Comparison of ENCODE assay signal across 8 mouse cellular contexts in the genomic region with DNA sequence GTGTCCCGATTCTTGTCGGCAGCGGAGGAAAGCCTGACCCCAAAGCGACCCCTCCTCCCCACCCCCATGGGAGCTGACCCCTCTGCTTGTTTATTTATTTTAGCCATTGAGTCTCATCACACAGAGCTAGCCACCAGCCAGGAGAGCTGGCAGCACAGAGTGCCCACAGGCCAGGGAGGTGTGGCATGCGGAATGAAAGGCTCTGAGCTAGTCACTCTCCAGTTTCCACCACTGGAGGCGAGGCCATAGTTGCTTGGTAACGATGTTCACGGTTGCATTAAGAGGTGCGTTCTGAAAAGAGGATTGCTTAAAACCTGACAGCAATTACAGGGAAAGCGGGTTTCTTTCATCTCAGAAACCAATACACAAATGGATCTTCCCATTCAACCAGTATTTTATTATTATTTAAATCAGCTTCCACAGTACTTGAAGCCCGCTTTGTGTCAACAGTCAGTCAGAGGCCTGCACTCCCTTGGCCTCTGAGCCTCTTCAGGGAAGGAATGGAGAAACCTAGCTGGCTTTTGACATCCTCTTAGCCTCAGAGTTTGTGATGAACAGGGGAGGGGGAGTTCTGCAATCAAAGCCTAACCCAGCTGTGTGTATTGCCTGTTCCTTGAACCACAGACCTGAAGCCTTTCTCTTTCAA.
DNase-seq lines count a peak whose midpoint lies in the region; ATAC-seq and TF ChIP-seq lines count a peak whose summit lies in the region.

No protein-coding gene starts in this region.

- no peaks in the 10 kb centered on the region for H3K27me3 ChIP-seq in stomach, postnatal 0 days (ENCODE audit: control insufficient read depth, insufficient read depth, low read length)

- H3K4me2 ChIP-seq in stomach, postnatal 0 days (replicated peaks; ENCODE audit: low read depth), result no peak overlapping the region

- H3K4me3 ChIP-seq in stomach, postnatal 0 days (ENCODE audit: low read depth, low read length), result no peak overlapping the region

- WGBS in stomach, postnatal 0 days, result 26% methylated on average over 11 of the region's 11 CpGs

- TF ChIP-seq CTCF in stomach, postnatal 0 days (IDR thresholded peaks at IDR 0.05; ENCODE audit: low read depth), result no peak

- DNase-seq in cerebellum, adult 9-10 months, result peak; percentile 11
- DNase-seq in right cerebral cortex, adult 18-20 months, result peak; percentile 25
- DNase-seq in right cerebral cortex, postnatal 14 days, result no peak
- peak; percentile 4 for DNase-seq in lung, postnatal 25 days (ENCODE audit: low spot score)
- DNase-seq in yolk sac, embryonic 10.5 days (ENCODE audit: low spot score), result peak; percentile 5
- no peak for DNase-seq in ovary, postnatal 14 days (ENCODE audit: low spot score)
- no peak for DNase-seq in stomach, postnatal 0 days (ENCODE audit: low spot score)

- no peak for ATAC-seq in cerebellum, adult (ENCODE audit: insufficient number of reproducible peaks, low FRiP score, low TSS enrichment)
- ATAC-seq in stomach, postnatal 0 days (ENCODE audit: low FRiP score, low TSS enrichment), result no peak

- no peaks in the 10 kb centered on the region for H3K9me3 ChIP-seq in stomach, postnatal 0 days (ENCODE audit: control insufficient read depth, low read length)

- H3K4me1 ChIP-seq in stomach, postnatal 0 days (replicated peaks; ENCODE audit: control insufficient read depth, insufficient read depth), result no peaks in the 10 kb centered on the region

- TF ChIP-seq EP300 in stomach, postnatal 0 days (optimal IDR thresholded peaks at IDR 0.05), result no peak

- no peak overlapping the region for H3K9ac ChIP-seq in stomach, postnatal 0 days (ENCODE audit: low read length)

- no peaks in the 10 kb centered on the region for H3K36me3 ChIP-seq in stomach, postnatal 0 days (ENCODE audit: control insufficient read depth, insufficient read depth, low read length)

- H3K27ac ChIP-seq in stomach, postnatal 0 days (replicated peaks), result no peak overlapping the region

Comparison
In these comparisons a context has a peak if more than half of its experiments do, and no peak if none do; other contexts are left out.
1. DNase-seq: peak in cerebellum, adult 9-10 months (single experiment), right cerebral cortex, adult 18-20 months (single experiment), lung, postnatal 25 days (single experiment) and yolk sac, embryonic 10.5 days (single experiment); none in right cerebral cortex, postnatal 14 days (single experiment), ovary, postnatal 14 days (single experiment) and stomach, postnatal 0 days (single experiment).